Mouse (Mus musculus) lung, postnatal 4 days (tissue): ENCODE data around the gene Endog.

Experiments
- DNase-seq, 2 experiments: peaks; one replicate each; pipeline ENCODE4 v3.0.0; 2021

Endog gene

GRCm38 (mm10) chr2:30212951-30213350, 41.7 kb downstream of the Endog start:
- peak; percentile 25 to 71 for DNase-seq

GRCm38 (mm10) chr2:30214745-30215144, 43.5 kb downstream of the Endog start:
- DNase-seq: peak; percentile 28 to 56

- DNase-seq: no peak
These were observed 44.2 kb downstream of the Endog start for GRCm38 (mm10) chr2:30215493-30215892.

GRCm38 (mm10) chr2:30216293-30216692, 45.0 kb downstream of the Endog start:
- no peak for DNase-seq
